Mouse (Mus musculus) hindbrain, embryonic 16.5 days (tissue): ENCODE results near the gene Usp20. TPM values are rescaled to one million over a fixed set of nuclear protein-coding genes. Genes with fewer than 3 reads are reported as not detected.

ENCODE experiments used
- ATAC-seq: fragments of 200-750 bp; cut with Nextera tagmentation; 2 replicates; pipeline ENCODE4 v1.8.0; 2017; ENCODE audit warnings: moderate TSS enrichment, moderate library complexity
- H3K27ac ChIP-seq: fragments of 300-500 bp; sonication (generic); 2 replicates; pipeline ENCODE4 v1.5.1; 2014; ENCODE audit warnings: low read depth, mild to moderate bottlenecking, control low read depth, low read length, moderate library complexity
- H3K27me3 ChIP-seq: fragments of 300-500 bp; sonication (generic); replicated peaks from 2 replicates; pipeline ENCODE4 v1.6.1; 2014; ENCODE audit warnings: low read length; ENCODE audit not compliant: control insufficient read depth, insufficient read depth
- H3K36me3 ChIP-seq: fragments of 300-500 bp; sonication (generic); 2 replicates; pipeline ENCODE4 v1.6.1; 2014; ENCODE audit warnings: mild to moderate bottlenecking, low read length, moderate library complexity, mixed read lengths; ENCODE audit not compliant: control insufficient read depth, insufficient read depth
- H3K4me1 ChIP-seq: fragments of 300-500 bp; sonication (generic); 2 replicates; pipeline ENCODE4 v1.6.1; 2014; ENCODE audit warnings: low read depth, low read length; ENCODE audit not compliant: control insufficient read depth, insufficient read depth
- H3K4me2 ChIP-seq: fragments of 300-500 bp; sonication (generic); 2 replicates; pipeline ENCODE4 v1.6.1; 2014; ENCODE audit warnings: mild to moderate bottlenecking, low read length, control low read depth, moderate library complexity
- H3K4me3 ChIP-seq: fragments of 300-500 bp; sonication (generic); 2 replicates; pipeline ENCODE4 v1.5.1; 2014; ENCODE audit warnings: mild to moderate bottlenecking, low read length, control low read depth, moderate library complexity
- H3K9ac ChIP-seq: fragments of 300-500 bp; sonication (generic); 2 replicates; pipeline ENCODE4 v1.6.1; 2014; ENCODE audit warnings: low read depth, mild to moderate bottlenecking, control low read depth, low read length, moderate library complexity
- H3K9me3 ChIP-seq: fragments of 300-500 bp; sonication (generic); 2 replicates; pipeline ENCODE4 v1.6.1; 2014; ENCODE audit warnings: mild to moderate bottlenecking, low read length, moderate library complexity; ENCODE audit not compliant: control insufficient read depth
- WGBS: fragments of 180-500 bp; shearing (Covaris S2); extraction: QIAGEN DNeasy Blood & Tissue Kit; methylation state at CpG from one replicate; pipeline ENCODE4 v1.1.7; 2014; 5-methylcytosine and 5-hydroxymethylcytosine counted together
- polyA plus RNA-seq: library from polyadenylated mRNA; unstranded; fragments of >200 nt; fragmentation: Nextera tagmentation; extraction: Ambion mirVana; gene quantifications from 2 replicates; pipeline ENCODE4 v1.2.1, GENCODE M21; 2015

Gene Usp20
- polyA plus RNA-seq, 1 experiment from 2014 or later, result 42.9 TPM

DNA sequence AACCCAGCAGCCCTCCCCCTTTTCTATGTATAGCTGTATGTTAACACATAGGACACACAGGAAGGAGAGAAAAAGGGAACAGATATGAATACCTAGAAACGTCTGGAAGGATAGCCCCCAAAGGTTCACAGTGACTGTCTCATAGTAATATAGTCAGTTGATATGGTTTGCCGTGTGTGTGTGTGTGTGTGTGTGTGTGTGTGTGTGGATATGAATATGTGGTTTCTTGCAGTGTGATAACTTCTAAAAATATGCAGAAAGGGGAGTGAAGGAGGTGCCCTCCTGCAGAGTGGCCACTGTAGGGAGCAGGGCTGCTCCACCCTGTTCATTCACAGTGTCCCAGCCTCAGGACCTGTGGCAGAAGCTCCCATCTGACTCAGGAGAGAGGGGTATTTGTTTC, 23.4 kb downstream of the Usp20 start:
- no peak for ATAC-seq
- Histone ChIP-seq H3K9ac (no peak overlapping the region), H3K4me1 (no peaks in the 10 kb centered on the region), H3K9me3 (no peaks in the 10 kb centered on the region), H3K27ac (no peak overlapping the region), H3K4me3 (no peak overlapping the region), H3K4me2 (no peak overlapping the region), H3K36me3 (peaks cover 25% of the 10 kb centered on the region), H3K27me3 (no peaks in the 10 kb centered on the region)
- WGBS, result 91% methylated on average over 2 of the region's 2 CpGs

DNA sequence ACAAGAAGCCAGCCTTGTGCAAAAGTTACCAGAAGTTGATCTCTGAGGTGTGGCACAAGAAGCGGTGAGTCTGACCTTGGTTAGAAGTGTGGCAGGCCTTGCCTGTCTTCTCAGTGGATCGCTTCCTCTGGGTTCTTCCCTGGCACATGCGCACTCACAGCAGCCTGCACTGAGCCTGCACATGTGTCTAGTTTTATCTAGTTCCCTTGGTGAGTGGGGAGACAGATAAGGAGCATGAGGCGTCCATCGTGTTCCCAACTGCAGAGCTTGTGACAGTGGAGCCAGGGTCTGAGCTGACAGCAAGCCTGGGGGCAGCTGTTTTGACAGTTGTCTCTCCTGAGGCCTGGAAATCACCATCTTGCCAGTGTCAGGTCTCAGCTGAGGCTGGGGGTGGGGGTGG, 24.4 kb downstream of the Usp20 start:
- ATAC-seq, result no peak
- H3K9ac ChIP-seq, result no peak overlapping the region
- WGBS, result 69% methylated on average over 5 of the region's 5 CpGs

DNA sequence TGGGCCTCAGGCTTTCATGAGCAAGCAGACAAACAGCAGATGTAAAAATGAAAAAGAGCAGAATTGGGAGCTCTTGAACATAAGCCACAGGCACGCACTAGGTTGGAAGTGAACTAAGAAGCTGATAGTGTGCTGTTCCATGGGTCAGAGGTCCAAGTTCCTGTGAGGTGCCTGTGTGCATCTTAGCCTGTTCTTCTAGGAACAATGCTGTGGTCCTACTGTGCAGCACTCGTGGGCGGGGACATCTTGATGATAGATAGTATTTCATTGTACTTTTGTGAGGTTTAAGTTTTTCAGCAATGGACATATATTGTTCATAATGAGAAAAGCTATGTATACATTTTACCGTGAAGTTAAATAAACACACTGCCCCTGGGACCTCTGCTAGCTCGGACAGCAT, 25.1 kb downstream of the Usp20 start:
- H3K36me3 ChIP-seq, result peaks cover 39% of the 10 kb centered on the region
- ATAC-seq, result no peak
- H3K4me3 ChIP-seq, result no peak overlapping the region
- no peaks in the 10 kb centered on the region for H3K4me1 ChIP-seq
- H3K27me3 ChIP-seq, result no peaks in the 10 kb centered on the region
- WGBS, result 90% methylated on average over 5 of the region's 5 CpGs
- no peaks in the 10 kb centered on the region for H3K9me3 ChIP-seq
- H3K4me2 ChIP-seq, result no peak overlapping the region
- no peak overlapping the region for H3K9ac ChIP-seq
- H3K27ac ChIP-seq, result no peak overlapping the region

More for the DNA sequence above, 24.4 kb downstream of the Usp20 start:
- Histone ChIP-seq H3K36me3 (peaks cover 35% of the 10 kb centered on the region), H3K4me3 (no peak overlapping the region), H3K27ac (no peak overlapping the region), H3K27me3 (no peaks in the 10 kb centered on the region), H3K4me2 (no peak overlapping the region), H3K9me3 (no peaks in the 10 kb centered on the region), H3K4me1 (no peaks in the 10 kb centered on the region)

DNA sequence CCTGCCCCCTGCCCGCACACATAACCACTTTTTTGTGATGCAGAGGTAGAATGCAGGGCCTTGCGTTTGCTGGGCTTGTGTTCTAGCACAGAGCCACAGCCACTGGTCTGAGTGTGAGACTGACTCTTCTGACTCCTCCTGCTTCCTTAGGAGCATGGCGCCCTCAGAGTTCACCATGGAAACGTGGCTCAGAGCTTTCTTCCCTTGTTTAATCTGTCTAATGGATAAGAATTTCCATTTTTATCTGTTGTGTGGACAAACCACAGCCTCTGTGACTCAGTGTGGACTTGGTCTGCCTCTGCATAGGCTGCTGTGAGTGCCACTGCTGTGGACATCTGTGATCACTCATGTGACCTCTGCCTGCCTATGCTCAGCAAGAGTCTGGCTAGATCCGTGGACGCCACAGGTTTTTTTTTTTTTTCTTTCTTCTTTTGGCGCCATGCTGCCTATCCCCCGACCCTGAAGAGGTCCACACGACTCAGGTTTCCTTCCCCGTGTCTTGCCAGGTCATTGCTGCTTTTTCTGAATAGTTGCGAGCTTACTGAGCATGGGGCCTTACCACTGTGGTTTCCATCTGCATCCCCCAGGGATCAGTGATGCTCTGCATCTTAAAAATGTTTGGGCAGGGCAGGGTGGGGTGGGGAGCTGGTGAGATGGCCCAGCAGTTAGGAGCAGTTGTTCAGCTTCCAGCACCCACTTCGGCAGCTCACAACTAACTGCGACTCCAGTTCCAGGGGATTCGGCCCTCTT, 31.5 kb downstream of the Usp20 start:
- Histone ChIP-seq H3K36me3 (peaks cover 36% of the 10 kb centered on the region), H3K27ac (no peak overlapping the region), H3K4me3 (no peak overlapping the region), H3K4me2 (no peak overlapping the region), H3K9me3 (no peaks in the 10 kb centered on the region), H3K4me1 (no peaks in the 10 kb centered on the region), H3K27me3 (no peaks in the 10 kb centered on the region), H3K9ac (no peak overlapping the region)
- no peak for ATAC-seq
- WGBS, result 78% methylated on average over 14 of the region's 14 CpGs

DNA sequence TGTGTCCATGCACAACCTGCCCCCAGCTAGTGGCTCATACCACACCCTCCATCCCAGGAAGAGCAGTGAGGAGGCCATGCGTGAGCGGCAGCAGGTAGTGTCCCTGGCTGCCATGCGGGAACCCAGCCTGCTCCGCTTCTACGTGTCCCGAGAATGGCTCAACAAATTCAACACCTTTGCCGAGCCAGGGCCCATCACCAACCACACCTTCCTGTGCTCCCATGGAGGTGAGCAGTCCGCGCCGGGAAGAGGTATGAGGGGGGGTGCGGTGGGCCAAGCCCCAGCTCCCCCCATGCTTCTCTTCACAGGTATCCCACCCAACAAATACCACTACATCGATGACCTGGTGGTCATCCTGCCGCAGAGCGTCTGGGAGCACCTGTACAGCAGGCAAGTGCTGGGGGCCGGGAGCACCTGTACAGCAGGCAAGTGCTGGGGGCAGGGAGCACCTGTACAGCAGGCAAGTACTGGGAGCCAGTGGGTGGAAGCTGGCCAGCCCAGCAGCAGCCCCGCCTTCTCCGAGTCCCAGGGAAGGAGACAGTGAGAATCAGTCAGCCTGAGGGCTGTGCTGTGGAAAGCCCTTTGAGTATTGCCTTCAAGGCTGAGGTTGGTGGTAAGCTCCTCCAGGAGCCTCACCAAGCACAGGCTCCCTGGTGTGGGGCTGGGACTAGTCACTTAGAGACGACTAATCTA, 35.7 kb downstream of the Usp20 start:
- Histone ChIP-seq H3K27ac (no peak overlapping the region), H3K27me3 (no peaks in the 10 kb centered on the region), H3K4me1 (no peaks in the 10 kb centered on the region), H3K4me3 (no peak overlapping the region), H3K36me3 (peaks cover 29% of the 10 kb centered on the region), H3K4me2 (no peak overlapping the region), H3K9me3 (no peaks in the 10 kb centered on the region), H3K9ac (no peak overlapping the region)
- no peak for ATAC-seq
- 91% methylated on average over 18 of the region's 18 CpGs for WGBS

DNA sequence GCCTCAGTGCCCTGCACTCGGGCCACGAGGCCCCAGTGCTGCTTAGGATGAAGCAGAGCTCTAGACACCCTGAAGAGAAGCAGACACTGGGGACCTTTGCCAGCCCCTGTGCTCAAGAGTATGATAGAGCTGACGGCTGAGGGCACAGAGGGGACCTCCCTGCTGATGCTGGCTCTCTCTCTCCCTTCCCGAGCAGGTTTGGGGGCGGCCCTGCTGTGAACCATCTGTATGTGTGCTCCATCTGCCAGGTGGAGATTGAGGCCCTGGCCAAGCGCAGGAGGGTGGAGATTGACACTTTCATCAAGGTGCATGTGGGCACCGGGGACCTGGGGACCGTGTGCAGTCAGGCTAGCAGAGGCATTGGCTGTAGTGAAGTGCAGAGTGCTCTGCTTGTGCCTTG, 36.4 kb downstream of the Usp20 start:
- Histone ChIP-seq H3K9me3 (no peaks in the 10 kb centered on the region), H3K27me3 (no peaks in the 10 kb centered on the region), H3K36me3 (peaks cover 29% of the 10 kb centered on the region), H3K4me2 (no peak overlapping the region), H3K4me3 (no peak overlapping the region), H3K9ac (no peak overlapping the region), H3K4me1 (no peaks in the 10 kb centered on the region), H3K27ac (no peak overlapping the region)
- 81% methylated on average over 8 of the region's 8 CpGs for WGBS
- ATAC-seq, result no peak

DNA sequence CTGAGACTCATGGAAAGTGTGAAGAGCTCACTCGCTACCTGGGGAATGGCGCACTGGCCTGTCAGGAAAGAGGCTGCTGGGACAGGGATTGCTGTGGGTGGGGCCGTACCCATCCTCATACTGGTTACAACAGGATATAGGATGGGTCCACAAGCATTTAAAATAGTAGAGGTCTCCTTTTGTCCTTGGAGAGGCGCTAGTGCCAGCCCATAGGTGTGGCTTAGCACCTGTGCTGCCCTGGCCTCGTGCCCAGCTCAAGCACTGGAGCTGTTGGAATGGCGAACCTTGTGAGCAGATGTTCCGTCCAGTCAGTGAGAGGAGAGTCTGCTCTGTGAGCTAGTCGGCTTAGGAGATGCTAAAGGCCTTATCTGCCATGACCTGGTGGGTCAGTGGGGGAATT, 36.9 kb downstream of the Usp20 start:
- WGBS, result 89% methylated on average over 8 of the region's 8 CpGs
- no peak overlapping the region for H3K27ac ChIP-seq
- H3K4me2 ChIP-seq, result no peak overlapping the region
- H3K27me3 ChIP-seq, result no peaks in the 10 kb centered on the region
- H3K36me3 ChIP-seq, result peaks cover 29% of the 10 kb centered on the region
- H3K9me3 ChIP-seq, result no peaks in the 10 kb centered on the region
- H3K9ac ChIP-seq, result no peak overlapping the region
- no peaks in the 10 kb centered on the region for H3K4me1 ChIP-seq
- no peak for ATAC-seq
- no peak overlapping the region for H3K4me3 ChIP-seq

DNA sequence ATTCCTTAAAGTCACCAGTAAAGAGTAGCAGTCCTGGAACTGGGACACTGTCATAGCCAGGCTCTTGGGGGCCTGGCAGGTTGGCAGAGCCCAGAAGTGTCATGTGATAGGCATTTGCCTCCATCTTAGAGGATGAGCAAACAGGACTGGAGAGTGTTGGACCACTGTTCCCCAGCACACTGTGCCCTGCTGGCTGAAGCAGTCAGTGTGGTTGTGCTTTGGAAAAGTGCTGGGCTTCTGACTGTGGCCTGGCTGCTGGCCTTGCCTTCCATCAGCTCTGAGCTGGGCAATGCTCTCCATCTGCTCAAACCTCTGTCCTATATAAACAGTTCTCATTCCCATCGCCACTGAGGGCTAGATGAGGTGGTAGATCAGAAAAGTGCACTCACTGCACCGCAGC, 38.1 kb downstream of the Usp20 start:
- Histone ChIP-seq H3K4me1 (no peaks in the 10 kb centered on the region), H3K9me3 (no peaks in the 10 kb centered on the region), H3K9ac (no peak overlapping the region), H3K4me3 (no peak overlapping the region), H3K36me3 (peaks cover 29% of the 10 kb centered on the region), H3K27me3 (no peaks in the 10 kb centered on the region), H3K27ac (no peak overlapping the region), H3K4me2 (no peak overlapping the region)
- whole genome bisulfite sequencing, result 96% methylated on average over 2 of the region's 2 CpGs
- no peak for ATAC-seq

DNA sequence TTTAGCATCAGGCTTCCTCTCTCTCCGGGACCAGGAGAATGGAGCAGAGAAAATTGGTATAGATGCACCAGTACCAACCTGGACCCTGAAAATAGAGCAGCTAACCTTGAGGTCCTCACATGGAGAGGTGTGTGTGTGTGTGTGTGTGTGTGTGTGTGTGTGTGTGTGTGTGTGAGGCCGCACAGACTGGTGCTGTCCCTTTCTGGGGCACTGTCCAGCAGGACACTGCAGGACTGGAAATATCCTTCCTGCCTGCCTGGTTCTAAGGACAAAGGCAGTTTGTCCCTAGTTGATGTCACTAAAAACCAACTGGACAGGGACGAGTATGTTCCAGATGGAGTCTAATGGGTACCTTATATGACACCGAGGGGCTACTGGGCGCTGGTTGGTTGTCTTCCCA, 41.9 kb downstream of the Usp20 start:
- Histone ChIP-seq H3K4me2 (no peak overlapping the region), H3K9ac (no peak overlapping the region), H3K4me3 (no peak overlapping the region), H3K27me3 (no peaks in the 10 kb centered on the region), H3K9me3 (no peaks in the 10 kb centered on the region), H3K36me3 (peaks cover 26% of the 10 kb centered on the region), H3K27ac (no peak overlapping the region), H3K4me1 (no peaks in the 10 kb centered on the region)
- ATAC-seq, result no peak
- 75% methylated on average over 5 of the region's 5 CpGs for WGBS
